13 mouse cellular contexts compared by ENCODE assay signal in the genomic region with DNA sequence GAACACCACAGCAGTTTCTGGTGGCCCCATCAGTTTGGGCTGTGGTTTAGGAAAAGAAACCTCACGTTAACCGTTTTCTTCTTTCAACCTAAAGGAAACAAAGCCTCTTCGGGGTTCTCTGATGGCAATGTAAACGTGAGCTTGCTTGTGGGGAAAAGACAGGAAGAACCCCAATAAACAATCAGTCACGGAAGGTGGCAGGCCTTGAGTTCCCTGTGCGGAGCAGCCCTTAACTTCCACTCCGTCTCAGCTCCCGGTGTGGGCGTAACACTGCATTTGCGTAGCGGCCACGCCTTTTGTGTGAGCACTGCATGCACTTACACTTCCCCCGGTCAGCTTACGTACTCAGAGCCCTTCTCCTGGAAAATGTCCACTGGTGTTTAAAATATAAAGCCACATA. TPM values are rescaled to one million over a fixed set of nuclear protein-coding genes. Genes with fewer than 3 reads are reported as not detected.
DNase-seq lines count a peak whose midpoint lies in the region; ATAC-seq and TF ChIP-seq lines count a peak whose summit lies in the region.
"Had no signal": no experiment of that assay in that cellular context is flagged by ENCODE, and none has a peak within 500 bp of the region (broad histone marks: within the 10 kb centered on the region; RNA-seq: fewer than 3 reads in every experiment).

No protein-coding gene starts in this region.

- no peak for TF ChIP-seq CTCF in lung, embryonic 14.5 days (IDR thresholded peaks at IDR 0.05; ENCODE audit: low read depth)
- TF ChIP-seq CTCF in lung, postnatal 0 days (IDR thresholded peaks at IDR 0.05): no peak

- H3K4me1 ChIP-seq in lung, embryonic 14.5 days (ENCODE audit: insufficient read depth): no peaks in the 10 kb centered on the region
- H3K4me1 ChIP-seq in lung, postnatal 0 days (ENCODE audit: insufficient read depth, low read depth, low read length): no peaks in the 10 kb centered on the region
- H3K4me1 ChIP-seq in hindbrain, embryonic 12.5 days: no peaks in the 10 kb centered on the region
- H3K4me1 ChIP-seq: intestine, embryonic 15.5 days had no signal

- no peak overlapping the region for H3K27ac ChIP-seq in lung, embryonic 14.5 days (ENCODE audit: low read depth)
- no peak overlapping the region for H3K27ac ChIP-seq in lung, postnatal 0 days (ENCODE audit: low read length)
- H3K27ac ChIP-seq in hindbrain, embryonic 12.5 days: no peak overlapping the region
- H3K27ac ChIP-seq: gastrocnemius, adult 2 months; intestine, embryonic 15.5 days; layer of hippocampus, adult 2 months had no signal

- peaks cover 50% of the 10 kb centered on the region for H3K36me3 ChIP-seq in lung, embryonic 14.5 days (ENCODE audit: insufficient read depth)
- H3K36me3 ChIP-seq in lung, postnatal 0 days (ENCODE audit: insufficient read depth, low read length): peaks cover 29% of the 10 kb centered on the region
- H3K36me3 ChIP-seq in hindbrain, embryonic 12.5 days: peaks cover 27% of the 10 kb centered on the region

- TF ChIP-seq EP300 in lung, postnatal 0 days (IDR thresholded peaks at IDR 0.05): no peak

- H3K4me2 ChIP-seq in lung, embryonic 14.5 days: no peak overlapping the region
- H3K4me2 ChIP-seq in lung, postnatal 0 days (replicated peaks; ENCODE audit: low read depth, low read length): no peak overlapping the region
- H3K4me2 ChIP-seq in hindbrain, embryonic 12.5 days (replicated peaks): no peak overlapping the region
- H3K4me2 ChIP-seq: intestine, embryonic 15.5 days had no signal

- WGBS in lung, embryonic 14.5 days: 50% methylated on average over 14 of the region's 14 CpGs
- WGBS in lung, postnatal 0 days: 39% methylated on average over 14 of the region's 14 CpGs
- WGBS in hindbrain, embryonic 12.5 days: 45% methylated on average over 14 of the region's 14 CpGs

- DNase-seq in lung, embryonic 14.5 days: peak; percentile 17
- no peak for DNase-seq in lung, postnatal 0 days (ENCODE audit: low spot score)
- DNase-seq in embryo, embryonic 11 days: peak; percentile 37
- peak; percentile 70 for DNase-seq in thymus, postnatal 14 days
- no peak for DNase-seq in right cerebral cortex, postnatal 10 days (ENCODE audit: low spot score in 2 of 2)
- DNase-seq in kidney, postnatal 36 days: no peak
- DNase-seq: gastrocnemius, adult 2 months; lung, postnatal 14 days; right cerebral cortex, adult 18-20 months had no signal

- H3K4me3 ChIP-seq in lung, embryonic 14.5 days (ENCODE audit: low read depth, low read length): no peak overlapping the region
- H3K4me3 ChIP-seq in lung, postnatal 0 days (ENCODE audit: low read depth, low read length): no peak overlapping the region
- H3K4me3 ChIP-seq in hindbrain, embryonic 12.5 days: no peak overlapping the region
- H3K4me3 ChIP-seq: gastrocnemius, adult 2 months; intestine, embryonic 15.5 days; layer of hippocampus, adult 2 months had no signal

- no peak overlapping the region for H3K9ac ChIP-seq in lung, embryonic 14.5 days
- H3K9ac ChIP-seq in lung, postnatal 0 days (replicated peaks; ENCODE audit: low read depth): no peak overlapping the region
- no peak overlapping the region for H3K9ac ChIP-seq in hindbrain, embryonic 12.5 days
- H3K9ac ChIP-seq: intestine, embryonic 15.5 days had no signal

- H3K9me3 ChIP-seq in lung, embryonic 14.5 days (ENCODE audit: low read depth, low read length): no peaks in the 10 kb centered on the region
- H3K9me3 ChIP-seq in lung, postnatal 0 days (ENCODE audit: low read length): no peaks in the 10 kb centered on the region
- no peaks in the 10 kb centered on the region for H3K9me3 ChIP-seq in hindbrain, embryonic 12.5 days (replicated peaks)
- H3K9me3 ChIP-seq: intestine, embryonic 15.5 days had no signal

- no peaks in the 10 kb centered on the region for H3K27me3 ChIP-seq in lung, embryonic 14.5 days (ENCODE audit: insufficient read depth, low read length)
- no peaks in the 10 kb centered on the region for H3K27me3 ChIP-seq in lung, postnatal 0 days (replicated peaks; ENCODE audit: insufficient read depth, low read length)
- H3K27me3 ChIP-seq in hindbrain, embryonic 12.5 days: no peaks in the 10 kb centered on the region
- H3K27me3 ChIP-seq: intestine, embryonic 15.5 days had no signal

- no peak for ATAC-seq in lung, embryonic 14.5 days (ENCODE audit: insufficient read depth)
- ATAC-seq in lung, postnatal 0 days: no peak
- ATAC-seq in megakaryocyte, adult 5-6 weeks (ENCODE audit: poor library complexity, severe bottlenecking): peak; percentile 84
- ATAC-seq in hindbrain, embryonic 12.5 days (ENCODE audit: low FRiP score): no peak
- ATAC-seq: intestine, embryonic 15.5 days had no signal

RNA-seq across cellular contexts. Expression of a gene that starts 49.4 kb away (rescaled TPM):
- polyA plus RNA-seq in lung, embryonic 14.5 days (2014; fragmentation: Nextera tagmentation; extraction: Ambion mirVana): 16.7 and 18.5 TPM in 2 replicates
- polyA plus RNA-seq in lung, postnatal 0 days (2015; fragmentation: Nextera tagmentation; extraction: Ambion mirVana): 6.2 and 6.7 TPM in 2 replicates
- 1.9 and 3.4 TPM in 2 replicates for total RNA-seq in megakaryocyte, adult 5-6 weeks (2015)
- total RNA-seq in megakaryocyte, adult 5-6 weeks (2017): 2.0 and 3.2 TPM in 2 replicates
- polyA plus RNA-seq in hindbrain, embryonic 12.5 days (2016; fragmentation: Nextera tagmentation; extraction: Ambion mirVana): 27.1 and 27.4 TPM in 2 replicates

RNA-seq across cellular contexts. Expression of a gene that starts 59.9 kb away (rescaled TPM):
- 13.4 and 14.5 TPM in 2 replicates for polyA plus RNA-seq in lung, embryonic 14.5 days (2014; fragmentation: Nextera tagmentation; extraction: Ambion mirVana)
- polyA plus RNA-seq in lung, postnatal 0 days (2015; fragmentation: Nextera tagmentation; extraction: Ambion mirVana): 10.0 and 10.3 TPM in 2 replicates
- total RNA-seq in megakaryocyte, adult 5-6 weeks (2015): 1.7 and 2.7 TPM in 2 replicates
- 1.1 and 1.6 TPM in 2 replicates for total RNA-seq in megakaryocyte, adult 5-6 weeks (2017)
- polyA plus RNA-seq in hindbrain, embryonic 12.5 days (2016; fragmentation: Nextera tagmentation; extraction: Ambion mirVana): 7.2 and 7.4 TPM in 2 replicates

Comparison
In these comparisons a context has a peak if more than half of its experiments do, and no peak if none do; other contexts are left out.
1. DNase-seq: peak in lung, embryonic 14.5 days (single experiment), embryo, embryonic 11 days (single experiment) and thymus, postnatal 14 days (single experiment); none in lung, postnatal 0 days (single experiment), right cerebral cortex, postnatal 10 days (0 of 2) and kidney, postnatal 36 days (0 of 2).